Mouse (Mus musculus): ENCODE results near the gene Ipo9. TPM values are rescaled to one million over a fixed set of nuclear protein-coding genes. Genes with fewer than 3 reads are reported as not detected.

Gene Ipo9
- polyA plus RNA-seq, 1 experiment from 2014 or later, result 204 TPM

GRCm38 (mm10) chr1:135369415-135369814 lies 60.9 kb downstream of the Ipo9 start:
- Histone ChIP-seq H3K4me3 (ENCODE audit: low read depth, low read length) (no peak overlapping the region), H3K9me3 (ENCODE audit: control insufficient read depth, low read length) (no peaks in the 10 kb centered on the region), H3K9ac (ENCODE audit: low read length) (no peak overlapping the region), H3K27ac (ENCODE audit: low read depth, low read length) (no peak overlapping the region), H3K4me2 (ENCODE audit: low read depth, low read length, severe bottlenecking) (no peak overlapping the region), H3K27me3 (ENCODE audit: control insufficient read depth, insufficient read depth, low read length) (no peaks in the 10 kb centered on the region), H3K36me3 (ENCODE audit: control insufficient read depth, insufficient read depth, low read length) (no peaks in the 10 kb centered on the region), H3K4me1 (replicated peaks; ENCODE audit: control insufficient read depth, insufficient read depth, low read length) (peaks cover 15% of the 10 kb centered on the region)
- ATAC-seq (replicated peaks; ENCODE audit: low FRiP score) (no peak), DNase-seq (ENCODE audit: low spot score) (no peak)
- WGBS, result 76% methylated on average over 5 of the region's 5 CpGs

- no peak overlapping the region for H3K27ac ChIP-seq (ENCODE audit: low read depth, low read length)
- H3K4me2 ChIP-seq (ENCODE audit: low read depth, low read length, severe bottlenecking), result peak overlapping the region; percentile 59
- ATAC-seq (replicated peaks; ENCODE audit: low FRiP score) (peak; percentile 13; the same call in 1 of the 2 replicates), DNase-seq (ENCODE audit: low spot score) (no peak)
- H3K4me1 ChIP-seq (replicated peaks; ENCODE audit: control insufficient read depth, insufficient read depth, low read length), result peaks cover 14% of the 10 kb centered on the region
- no peaks in the 10 kb centered on the region for H3K36me3 ChIP-seq (ENCODE audit: control insufficient read depth, insufficient read depth, low read length)
- H3K9me3 ChIP-seq (ENCODE audit: control insufficient read depth, low read length), result no peaks in the 10 kb centered on the region
- H3K4me3 ChIP-seq (ENCODE audit: low read depth, low read length), result peak overlapping the region; percentile 23; the same call in 1 of the 2 replicates
- 11% methylated on average over 14 of the region's 14 CpGs for WGBS
- H3K27me3 ChIP-seq (ENCODE audit: control insufficient read depth, insufficient read depth, low read length), result no peaks in the 10 kb centered on the region
- H3K9ac ChIP-seq (ENCODE audit: low read length), result peak overlapping the region; percentile 46; the same call in 1 of the 2 replicates
Observed at GRCm38 (mm10) chr1:135368982-135369381, 61.3 kb downstream of the Ipo9 start.

- Histone ChIP-seq H3K27ac (ENCODE audit: low read depth, low read length) (no peak overlapping the region), H3K36me3 (ENCODE audit: control insufficient read depth, insufficient read depth, low read length) (no peaks in the 10 kb centered on the region), H3K27me3 (ENCODE audit: control insufficient read depth, insufficient read depth, low read length) (no peaks in the 10 kb centered on the region), H3K4me1 (replicated peaks; ENCODE audit: control insufficient read depth, insufficient read depth, low read length) (peaks cover 9% of the 10 kb centered on the region), H3K4me3 (ENCODE audit: low read depth, low read length) (peak overlapping the region; percentile 23), H3K9ac (ENCODE audit: low read length) (peak overlapping the region; percentile 46), H3K9me3 (ENCODE audit: control insufficient read depth, low read length) (no peaks in the 10 kb centered on the region), H3K4me2 (ENCODE audit: low read depth, low read length, severe bottlenecking) (peak overlapping the region; percentile 59)
- ATAC-seq (replicated peaks; ENCODE audit: low FRiP score) (peak; percentile 72), DNase-seq (ENCODE audit: low spot score) (peak; percentile 92)
- WGBS, result 2% methylated on average over 20 of the region's 20 CpGs
Observed at GRCm38 (mm10) chr1:135368245-135368644, 62.1 kb downstream of the Ipo9 start.

GRCm38 (mm10) chr1:135367595-135367994 lies 62.7 kb downstream of the Ipo9 start:
- Histone ChIP-seq H3K27me3 (ENCODE audit: control insufficient read depth, insufficient read depth, low read length) (no peaks in the 10 kb centered on the region), H3K4me2 (ENCODE audit: low read depth, low read length, severe bottlenecking) (no peak overlapping the region), H3K27ac (ENCODE audit: low read depth, low read length) (no peak overlapping the region), H3K9me3 (ENCODE audit: control insufficient read depth, low read length) (no peaks in the 10 kb centered on the region), H3K36me3 (ENCODE audit: control insufficient read depth, insufficient read depth, low read length) (no peaks in the 10 kb centered on the region), H3K9ac (ENCODE audit: low read length) (no peak overlapping the region), H3K4me1 (replicated peaks; ENCODE audit: control insufficient read depth, insufficient read depth, low read length) (peaks cover 2% of the 10 kb centered on the region; the same call in 1 of the 2 replicates), H3K4me3 (ENCODE audit: low read depth, low read length) (no peak overlapping the region)
- WGBS, result 76% methylated on average over 8 of the region's 8 CpGs
- ATAC-seq (replicated peaks; ENCODE audit: low FRiP score), result no peak; the same call in 1 of the 2 replicates
- DNase-seq (ENCODE audit: low spot score), result no peak

- DNase-seq (ENCODE audit: low spot score) (no peak), ATAC-seq (replicated peaks; ENCODE audit: low FRiP score) (no peak)
- Histone ChIP-seq H3K27ac (ENCODE audit: low read depth, low read length) (no peak overlapping the region), H3K4me1 (replicated peaks; ENCODE audit: control insufficient read depth, insufficient read depth, low read length) (0 out of 2 replicates have a peak, but pooled peaks cover 2% of the 10 kb centered on the region), H3K4me3 (ENCODE audit: low read depth, low read length) (no peak overlapping the region), H3K4me2 (ENCODE audit: low read depth, low read length, severe bottlenecking) (no peak overlapping the region), H3K36me3 (ENCODE audit: control insufficient read depth, insufficient read depth, low read length) (no peaks in the 10 kb centered on the region), H3K9ac (ENCODE audit: low read length) (no peak overlapping the region), H3K27me3 (ENCODE audit: control insufficient read depth, insufficient read depth, low read length) (no peaks in the 10 kb centered on the region), H3K9me3 (ENCODE audit: control insufficient read depth, low read length) (no peaks in the 10 kb centered on the region)
- 81% methylated on average over 7 of the region's 7 CpGs for WGBS
Observed at GRCm38 (mm10) chr1:135367005-135367404, 63.3 kb downstream of the Ipo9 start.

- ATAC-seq (replicated peaks; ENCODE audit: low FRiP score), result no peak
Observed at GRCm38 (mm10) chr1:135366380-135366779, 63.9 kb downstream of the Ipo9 start.

GRCm38 (mm10) chr1:135363446-135363845 lies 66.9 kb downstream of the Ipo9 start:
- ATAC-seq (replicated peaks; ENCODE audit: low FRiP score) (no peak), DNase-seq (ENCODE audit: low spot score) (no peak)
- WGBS, result 87% methylated on average over 8 of the region's 8 CpGs
- no peaks in the 10 kb centered on the region for H3K4me1 ChIP-seq (replicated peaks; ENCODE audit: control insufficient read depth, insufficient read depth, low read length)
- H3K4me3 ChIP-seq (ENCODE audit: low read depth, low read length), result no peak overlapping the region
- H3K27me3 ChIP-seq (ENCODE audit: control insufficient read depth, insufficient read depth, low read length), result no peaks in the 10 kb centered on the region
- no peak overlapping the region for H3K9ac ChIP-seq (ENCODE audit: low read length)
- H3K36me3 ChIP-seq (ENCODE audit: control insufficient read depth, insufficient read depth, low read length), result no peaks in the 10 kb centered on the region
- no peaks in the 10 kb centered on the region for H3K9me3 ChIP-seq (ENCODE audit: control insufficient read depth, low read length)
- H3K27ac ChIP-seq (ENCODE audit: low read depth, low read length), result no peak overlapping the region
- H3K4me2 ChIP-seq (ENCODE audit: low read depth, low read length, severe bottlenecking), result no peak overlapping the region

More at GRCm38 (mm10) chr1:135366380-135366779, 63.9 kb downstream of the Ipo9 start:
- Histone ChIP-seq H3K4me3 (ENCODE audit: low read depth, low read length) (no peak overlapping the region), H3K27me3 (ENCODE audit: control insufficient read depth, insufficient read depth, low read length) (no peaks in the 10 kb centered on the region), H3K4me2 (ENCODE audit: low read depth, low read length, severe bottlenecking) (no peak overlapping the region), H3K9ac (ENCODE audit: low read length) (no peak overlapping the region), H3K36me3 (ENCODE audit: control insufficient read depth, insufficient read depth, low read length) (no peaks in the 10 kb centered on the region), H3K27ac (ENCODE audit: low read depth, low read length) (no peak overlapping the region), H3K4me1 (replicated peaks; ENCODE audit: control insufficient read depth, insufficient read depth, low read length) (0 out of 2 replicates have a peak, but pooled peaks cover 2% of the 10 kb centered on the region), H3K9me3 (ENCODE audit: control insufficient read depth, low read length) (no peaks in the 10 kb centered on the region)
- DNase-seq (ENCODE audit: low spot score), result peak; percentile 48

- Histone ChIP-seq H3K27ac (ENCODE audit: low read depth, low read length) (no peak overlapping the region), H3K9ac (ENCODE audit: low read length) (no peak overlapping the region), H3K4me1 (replicated peaks; ENCODE audit: control insufficient read depth, insufficient read depth, low read length) (no peaks in the 10 kb centered on the region), H3K4me2 (ENCODE audit: low read depth, low read length, severe bottlenecking) (no peak overlapping the region), H3K36me3 (ENCODE audit: control insufficient read depth, insufficient read depth, low read length) (no peaks in the 10 kb centered on the region), H3K4me3 (ENCODE audit: low read depth, low read length) (no peak overlapping the region), H3K9me3 (ENCODE audit: control insufficient read depth, low read length) (no peaks in the 10 kb centered on the region), H3K27me3 (ENCODE audit: control insufficient read depth, insufficient read depth, low read length) (no peaks in the 10 kb centered on the region)
- no peak for ATAC-seq (replicated peaks; ENCODE audit: low FRiP score)
- DNase-seq (ENCODE audit: low spot score), result no peak
Observed at GRCm38 (mm10) chr1:135362115-135362514, 68.2 kb downstream of the Ipo9 start.

GRCm38 (mm10) chr1:135361491-135361890 lies 68.8 kb downstream of the Ipo9 start:
- Histone ChIP-seq H3K4me3 (ENCODE audit: low read depth, low read length) (no peak overlapping the region), H3K9me3 (ENCODE audit: control insufficient read depth, low read length) (no peaks in the 10 kb centered on the region), H3K4me1 (replicated peaks; ENCODE audit: control insufficient read depth, insufficient read depth, low read length) (no peaks in the 10 kb centered on the region), H3K27ac (ENCODE audit: low read depth, low read length) (no peak overlapping the region), H3K9ac (ENCODE audit: low read length) (no peak overlapping the region), H3K36me3 (ENCODE audit: control insufficient read depth, insufficient read depth, low read length) (no peaks in the 10 kb centered on the region), H3K4me2 (ENCODE audit: low read depth, low read length, severe bottlenecking) (no peak overlapping the region), H3K27me3 (ENCODE audit: control insufficient read depth, insufficient read depth, low read length) (no peaks in the 10 kb centered on the region)
- ATAC-seq (replicated peaks; ENCODE audit: low FRiP score), result no peak
- DNase-seq (ENCODE audit: low spot score), result no peak
- 90% methylated on average over 4 of the region's 4 CpGs for WGBS
